Mouse (Mus musculus) heart, embryonic 11.5 days (tissue): ENCODE data around the gene Tspan2. TPM values are rescaled to one million over a fixed set of nuclear protein-coding genes. Genes with fewer than 3 reads are reported as not detected.

ENCODE experiments used
- ATAC-seq: fragments of 200-750 bp; cut with Nextera tagmentation; replicated peaks from 2 replicates; pipeline ENCODE4 v1.8.0; 2017; ENCODE audit warnings: moderate library complexity; ENCODE audit not compliant: insufficient number of reproducible peaks, low FRiP score, low TSS enrichment
- H3K27ac ChIP-seq: fragments of 300-500 bp; sonication (generic); 2 replicates; pipeline ENCODE4 v1.5.1; 2014; ENCODE audit warnings: mild to moderate bottlenecking, low read depth, low read length
- H3K27me3 ChIP-seq: fragments of 300-500 bp; sonication (generic); 2 replicates; pipeline ENCODE4 v1.6.1; 2014; ENCODE audit warnings: mild to moderate bottlenecking, low read length, mixed read lengths; ENCODE audit not compliant: control insufficient read depth, insufficient read depth
- H3K36me3 ChIP-seq: fragments of 300-500 bp; sonication (generic); 2 replicates; pipeline ENCODE4 v1.6.1; 2014; ENCODE audit warnings: mild to moderate bottlenecking, low read length, moderate library complexity, mixed read lengths; ENCODE audit not compliant: control insufficient read depth, insufficient read depth
- H3K4me1 ChIP-seq: fragments of 300-500 bp; sonication (generic); 2 replicates; pipeline ENCODE4 v1.6.1; 2014; ENCODE audit warnings: low read length; ENCODE audit not compliant: control insufficient read depth, insufficient read depth
- H3K4me2 ChIP-seq: fragments of 300-500 bp; sonication (generic); 2 replicates; pipeline ENCODE4 v1.6.1; 2014; ENCODE audit warnings: mild to moderate bottlenecking, moderate library complexity
- H3K4me3 ChIP-seq: fragments of 300-500 bp; sonication (generic); 2 replicates; pipeline ENCODE4 v1.5.1; 2014; ENCODE audit warnings: low read depth, low read length
- H3K9ac ChIP-seq: fragments of 300-500 bp; sonication (generic); 2 replicates; pipeline ENCODE4 v1.6.1; 2014; ENCODE audit warnings: mild to moderate bottlenecking, low read depth, low read length, moderate library complexity
- H3K9me3 ChIP-seq: fragments of 300-500 bp; sonication (generic); replicated peaks from 2 replicates; pipeline ENCODE4 v1.6.1; 2016; ENCODE audit warnings: low read length; ENCODE audit not compliant: control insufficient read depth
- WGBS: fragments of 180-500 bp; shearing (Covaris S2); extraction: QIAGEN DNeasy Blood & Tissue Kit; methylation state at CpG from one replicate; pipeline ENCODE4 v1.1.7; 2014; ENCODE audit not compliant: insufficient replicate concordance; 5-methylcytosine and 5-hydroxymethylcytosine counted together
- polyA plus RNA-seq: library from polyadenylated mRNA; unstranded; fragments of >200 nt; fragmentation: Nextera tagmentation; extraction: Ambion mirVana; gene quantifications from 2 replicates; pipeline ENCODE4 v1.2.1, GENCODE M21; 2014

Gene Tspan2
- polyA plus RNA-seq, 1 experiment from 2014 or later = 34.3 TPM

DNA sequence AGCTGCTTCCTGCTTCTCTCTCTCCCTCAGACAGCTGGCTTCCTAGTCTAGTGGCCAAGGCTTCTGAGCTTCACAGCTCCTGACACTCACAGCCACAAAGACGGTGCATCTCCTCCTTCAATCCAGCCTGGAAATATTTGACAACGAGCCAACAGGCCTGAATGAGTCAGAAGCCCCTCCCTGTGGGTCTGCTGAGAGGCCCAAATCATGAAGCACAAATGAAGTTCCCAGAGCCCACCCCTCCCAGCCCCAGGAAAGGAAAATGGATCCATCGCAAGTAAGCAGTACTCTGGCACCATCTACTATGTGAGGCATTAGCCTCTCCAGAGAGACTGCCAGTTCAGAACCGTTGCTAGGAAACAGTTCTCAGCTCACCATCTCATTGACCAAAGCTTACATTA, 30.3 kb upstream of the Tspan2 start:
- H3K27me3 ChIP-seq = no peaks in the 10 kb centered on the region
- H3K9ac ChIP-seq = no peak overlapping the region
- no peaks in the 10 kb centered on the region for H3K36me3 ChIP-seq
- ATAC-seq = no peak
- 62% methylated on average over 4 of the region's 4 CpGs for WGBS
- H3K9me3 ChIP-seq = no peaks in the 10 kb centered on the region
- H3K4me2 ChIP-seq = no peak overlapping the region
- no peak overlapping the region for H3K27ac ChIP-seq
- no peak overlapping the region for H3K4me3 ChIP-seq
- no peaks in the 10 kb centered on the region for H3K4me1 ChIP-seq

DNA sequence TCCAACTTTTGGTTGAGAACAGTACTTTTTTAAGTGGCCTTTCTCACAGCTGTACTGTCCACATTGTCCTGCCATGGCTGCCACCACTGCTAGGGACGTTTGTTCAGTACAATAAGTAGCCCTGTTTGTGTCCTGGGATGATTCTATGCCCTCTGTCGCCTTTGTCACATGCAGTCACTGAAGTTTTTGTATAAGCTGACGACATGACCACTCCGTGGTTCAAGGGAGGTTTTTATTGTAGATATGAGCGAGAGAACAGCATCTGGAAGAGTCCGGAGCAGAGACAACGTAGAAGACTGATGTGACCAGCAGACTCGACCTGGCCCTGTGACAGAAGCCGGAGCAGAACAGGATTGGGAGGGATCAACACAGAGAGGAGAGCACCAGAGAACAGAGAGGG, 25.7 kb upstream of the Tspan2 start:
- ATAC-seq = no peak
- Histone ChIP-seq H3K4me3 (no peak overlapping the region), H3K27ac (no peak overlapping the region), H3K27me3 (no peaks in the 10 kb centered on the region; the same call in 1 of the 2 replicates), H3K9ac (no peak overlapping the region), H3K36me3 (no peaks in the 10 kb centered on the region), H3K4me1 (no peaks in the 10 kb centered on the region), H3K4me2 (no peak overlapping the region), H3K9me3 (no peaks in the 10 kb centered on the region)
- WGBS = 63% methylated on average over 9 of the region's 9 CpGs

DNA sequence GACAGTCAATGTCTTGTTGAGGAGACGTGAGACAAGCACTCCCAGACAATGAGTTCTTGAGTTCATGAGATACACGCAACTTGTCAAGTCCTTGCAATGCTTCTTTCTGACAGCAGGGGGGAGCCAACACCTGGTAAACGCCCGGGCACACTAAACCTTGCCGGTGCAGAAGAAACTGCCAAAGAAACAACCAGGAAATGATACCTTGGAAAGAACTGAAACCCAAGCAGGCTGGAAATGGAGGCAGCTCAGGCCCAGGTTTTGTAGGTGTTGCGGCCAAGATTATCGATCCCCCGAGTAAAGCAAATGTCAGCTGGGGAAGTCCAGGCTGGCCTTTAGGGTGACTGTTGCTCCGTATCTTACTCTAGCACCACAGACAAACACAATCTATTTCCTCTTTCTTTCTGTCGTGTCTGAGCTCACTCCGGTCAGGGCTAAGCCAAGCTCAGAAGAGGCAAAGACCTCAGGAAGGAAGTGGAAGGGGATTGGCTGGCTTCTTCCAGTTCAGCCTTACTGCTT, 19.2 kb upstream of the Tspan2 start:
- Histone ChIP-seq H3K4me1 (no peaks in the 10 kb centered on the region; the same call in 1 of the 2 replicates), H3K4me2 (peak overlapping the region; percentile 62), H3K27me3 (no peaks in the 10 kb centered on the region; the same call in 1 of the 2 replicates), H3K36me3 (no peaks in the 10 kb centered on the region), H3K4me3 (peak overlapping the region; percentile 30), H3K9ac (peak overlapping the region; percentile 56), H3K9me3 (no peaks in the 10 kb centered on the region), H3K27ac (0 out of 2 replicates have a peak overlapping the region, but pooled peaks have one; percentile 35)
- no peak; the same call in 1 of the 2 replicates for ATAC-seq
- 18% methylated on average over 11 of the region's 11 CpGs for WGBS

DNA sequence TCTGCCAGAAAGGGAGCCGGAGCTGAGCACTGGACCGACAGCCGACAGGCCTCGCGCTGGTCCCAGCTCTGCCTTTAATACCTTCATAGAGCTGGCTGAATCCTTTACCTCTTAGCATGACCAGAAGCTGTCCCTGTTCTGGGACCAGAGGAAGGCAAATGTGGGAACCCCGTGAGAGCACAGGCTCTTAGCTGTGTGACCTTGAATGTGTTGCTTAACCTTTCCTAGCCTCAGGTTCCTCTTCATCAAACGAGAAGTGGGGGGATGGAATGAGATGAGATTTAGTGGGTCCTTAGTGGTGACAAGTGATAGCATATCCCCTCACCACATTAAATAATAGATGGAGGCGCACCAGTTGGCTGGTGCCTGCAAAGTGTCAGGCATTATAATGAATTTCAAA, 18.5 kb upstream of the Tspan2 start:
- no peak for ATAC-seq
- Histone ChIP-seq H3K4me3 (no peak overlapping the region), H3K36me3 (no peaks in the 10 kb centered on the region), H3K9me3 (no peaks in the 10 kb centered on the region), H3K4me2 (peak overlapping the region; percentile 62), H3K27ac (no peak overlapping the region), H3K4me1 (no peaks in the 10 kb centered on the region; the same call in 1 of the 2 replicates), H3K27me3 (no peaks in the 10 kb centered on the region; the same call in none of the 2 replicates), H3K9ac (0 out of 2 replicates have a peak overlapping the region, but pooled peaks have one; percentile 16)
- WGBS = 73% methylated on average over 8 of the region's 8 CpGs

DNA sequence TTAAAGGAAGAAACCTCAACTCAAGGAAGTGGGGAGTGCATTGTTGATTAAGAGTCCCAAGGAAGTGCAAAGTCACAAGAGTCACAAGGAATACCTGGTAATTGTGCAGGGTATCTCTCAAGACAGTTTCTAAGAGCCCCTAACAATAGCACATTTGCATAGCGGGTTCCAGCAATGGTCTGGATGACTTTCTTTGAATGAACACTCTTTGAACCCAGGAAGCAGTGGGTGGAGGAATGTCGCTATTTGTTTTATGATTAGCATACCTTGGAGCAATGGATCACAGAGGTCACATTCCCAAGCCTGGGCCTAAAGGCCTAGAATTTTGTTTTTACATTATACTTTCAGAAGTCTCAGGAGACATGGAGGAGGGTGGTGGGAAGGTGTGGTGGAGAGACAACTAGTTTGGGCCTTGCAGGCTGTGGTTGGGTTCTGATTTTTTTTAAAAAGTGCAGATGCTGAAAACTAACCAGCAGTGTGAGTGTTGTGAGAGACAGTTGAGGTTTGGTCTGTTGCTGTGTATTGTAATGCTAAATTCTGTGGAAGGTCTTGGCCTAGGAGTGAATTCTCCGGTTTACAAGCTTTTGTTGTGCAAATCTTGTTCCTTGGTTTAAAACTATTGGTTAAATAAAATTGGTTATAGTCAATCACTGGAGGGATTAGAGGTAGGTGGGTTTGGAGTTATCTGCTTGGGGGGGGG, 16.6 kb upstream of the Tspan2 start:
- WGBS = 78% methylated on average over 3 of the region's 3 CpGs
- Histone ChIP-seq H3K27me3 (no peaks in the 10 kb centered on the region; the same call in none of the 2 replicates), H3K36me3 (no peaks in the 10 kb centered on the region), H3K4me1 (no peaks in the 10 kb centered on the region; the same call in 1 of the 2 replicates), H3K27ac (no peak overlapping the region), H3K9me3 (no peaks in the 10 kb centered on the region), H3K4me3 (no peak overlapping the region), H3K9ac (no peak overlapping the region), H3K4me2 (no peak overlapping the region)
- no peak for ATAC-seq

DNA sequence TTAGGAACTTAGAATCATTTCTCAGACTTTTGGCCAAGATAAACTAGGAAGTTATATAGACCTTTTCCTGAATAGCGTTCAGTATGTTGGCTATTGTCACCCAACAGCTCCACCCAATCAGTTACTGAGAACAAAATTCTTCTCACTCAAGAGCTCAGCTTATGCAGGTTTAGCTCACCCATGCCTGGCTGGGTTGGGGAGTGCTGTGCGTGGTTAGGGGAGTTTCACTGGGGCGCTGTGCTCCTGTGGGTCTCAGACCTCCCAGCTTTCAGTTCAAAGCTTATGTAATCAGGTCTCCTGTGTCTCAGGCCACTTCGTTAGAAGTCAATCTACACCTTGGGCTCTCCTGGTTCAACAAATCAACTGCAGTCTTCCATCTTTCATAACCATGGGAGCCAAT, 11.2 kb upstream of the Tspan2 start:
- Histone ChIP-seq H3K9ac (no peak overlapping the region), H3K4me3 (no peak overlapping the region), H3K27ac (no peak overlapping the region), H3K9me3 (no peaks in the 10 kb centered on the region), H3K4me2 (no peak overlapping the region), H3K27me3 (no peaks in the 10 kb centered on the region; the same call in 1 of the 2 replicates), H3K36me3 (no peaks in the 10 kb centered on the region), H3K4me1 (peaks cover 2% of the 10 kb centered on the region; the same call in 1 of the 2 replicates)
- ATAC-seq = no peak
- 61% methylated on average over 4 of the region's 4 CpGs for WGBS

DNA sequence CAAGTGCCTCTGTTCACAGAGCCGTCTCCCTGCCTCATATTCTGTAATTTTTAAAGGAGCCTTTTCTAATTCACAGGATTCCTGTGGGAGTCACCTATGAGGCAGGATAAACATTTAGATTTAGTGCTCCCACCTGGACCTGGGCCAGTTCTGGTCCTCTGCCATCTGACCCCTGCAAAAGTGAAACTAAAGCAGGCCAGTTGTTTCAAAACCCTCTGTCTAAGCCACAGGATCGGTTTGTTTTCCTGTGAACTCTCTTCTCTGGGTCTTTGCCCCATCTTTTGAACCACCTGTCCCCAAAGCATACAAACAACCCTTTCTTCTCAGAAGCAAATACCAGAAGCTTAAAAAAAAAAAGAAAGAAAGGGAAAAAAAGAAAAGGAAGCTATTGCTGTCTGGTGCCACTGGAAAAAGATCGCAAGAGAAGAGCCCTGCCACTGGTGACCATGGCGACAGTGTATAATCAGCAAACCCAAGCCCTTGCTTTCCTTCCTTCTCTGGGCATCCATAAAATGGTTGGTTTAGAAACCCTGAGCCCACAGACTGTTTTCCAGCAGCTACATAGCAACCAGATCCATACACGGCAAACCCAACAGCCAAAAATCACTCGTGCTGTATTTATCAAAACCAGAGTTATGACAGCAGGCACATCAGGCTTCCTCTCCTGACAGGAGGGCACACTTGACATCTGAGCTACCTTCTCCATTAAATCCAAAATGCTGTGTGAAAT, 10.3 kb upstream of the Tspan2 start:
- Histone ChIP-seq H3K36me3 (no peaks in the 10 kb centered on the region), H3K4me2 (peak overlapping the region; percentile 47), H3K9ac (peak overlapping the region; percentile 30; the same call in 1 of the 2 replicates), H3K4me3 (no peak overlapping the region), H3K27ac (no peak overlapping the region), H3K27me3 (no peaks in the 10 kb centered on the region; the same call in 1 of the 2 replicates), H3K9me3 (no peaks in the 10 kb centered on the region), H3K4me1 (peaks cover 2% of the 10 kb centered on the region; the same call in 1 of the 2 replicates)
- ATAC-seq = no peak
- WGBS = 60% methylated on average over 6 of the region's 6 CpGs

DNA sequence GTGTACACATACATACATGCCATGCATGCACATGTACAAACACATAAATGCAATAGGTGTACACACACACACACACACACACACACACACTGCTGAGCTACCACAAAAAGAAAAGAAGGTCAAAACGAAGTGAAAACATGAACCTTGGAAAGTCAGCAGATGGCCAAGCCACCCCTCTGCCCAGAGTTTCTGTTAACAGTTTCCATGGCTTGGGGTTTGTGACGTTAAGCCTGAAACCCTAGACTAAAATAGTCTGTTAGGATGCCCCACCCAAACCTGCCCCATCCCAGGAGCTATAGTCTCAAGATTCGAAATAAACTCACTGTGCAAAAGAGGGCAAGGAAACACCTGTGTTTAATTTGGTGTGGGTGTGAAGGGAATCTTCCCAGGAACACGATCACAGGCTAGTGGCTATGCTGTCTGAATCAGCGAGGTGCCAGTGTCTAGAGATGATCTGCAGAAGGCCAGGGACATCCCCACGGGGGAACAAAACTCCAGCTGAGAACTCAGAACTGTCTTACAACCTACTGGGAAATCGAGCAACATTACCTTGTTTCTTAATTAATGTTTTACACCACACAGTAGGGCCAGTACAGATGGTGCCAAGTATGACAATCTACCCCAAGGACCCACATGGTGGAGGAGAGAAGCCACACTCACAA, 9.4 kb upstream of the Tspan2 start:
- H3K27ac ChIP-seq = no peak overlapping the region
- no peak overlapping the region for H3K9ac ChIP-seq
- H3K4me1 ChIP-seq = peaks cover 2% of the 10 kb centered on the region; the same call in 1 of the 2 replicates
- no peaks in the 10 kb centered on the region for H3K9me3 ChIP-seq
- no peaks in the 10 kb centered on the region for H3K36me3 ChIP-seq
- no peak overlapping the region for H3K4me3 ChIP-seq
- no peaks in the 10 kb centered on the region; the same call in 1 of the 2 replicates for H3K27me3 ChIP-seq
- WGBS = 63% methylated on average over 7 of the region's 7 CpGs
- no peak overlapping the region for H3K4me2 ChIP-seq
- ATAC-seq = no peak
